Mouse (Mus musculus) bone marrow macrophage, adult 2 months (primary cell): ENCODE measurements around the gene Plcl2.

Source experiments
- CTCF ChIP-seq: IDR thresholded peaks from 2 replicates; pipeline ENCODE4 v1.5.1; 2012; ENCODE audit warnings: low read depth, mild to moderate bottlenecking, low read length, moderate library complexity
- POLR2A ChIP-seq: IDR thresholded peaks from 2 replicates; pipeline ENCODE4 v1.6.1; 2012; ENCODE audit warnings: mild to moderate bottlenecking, low read depth, low read length, borderline replicate concordance

DNA sequence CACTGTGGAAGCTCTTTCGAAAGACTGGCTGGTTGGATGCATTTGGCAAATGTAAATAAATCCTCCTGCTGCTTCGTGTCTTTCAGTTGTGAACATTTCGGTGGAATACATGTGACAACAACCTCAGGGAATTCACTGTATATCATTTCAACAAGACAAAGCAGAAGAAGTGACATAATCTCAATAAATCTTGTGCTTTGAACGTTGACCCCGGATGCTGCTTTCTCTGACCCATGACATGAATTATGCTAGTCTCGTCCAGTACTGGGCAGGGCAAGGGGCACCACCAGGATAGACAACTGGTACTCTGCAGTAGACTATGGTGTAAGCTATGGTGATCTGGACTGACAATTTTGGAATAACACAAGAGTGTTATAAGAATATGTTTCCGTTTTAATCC lies 28.3 kb upstream of the Plcl2 start:
- TF ChIP-seq CTCF: no peak
- no peak for TF ChIP-seq POLR2A
